Mouse (Mus musculus): ENCODE data around the gene Olfr1349.
A peak's percentile ranks its signal among the peaks of the same experiment; 100 is the strongest.
"Not testable (repeated sequence)": the region's sequence is repeated elsewhere in the genome, so short reads cannot be mapped to it uniquely, and the experiment has no call there.

The Olfr1349 gene

DNA sequence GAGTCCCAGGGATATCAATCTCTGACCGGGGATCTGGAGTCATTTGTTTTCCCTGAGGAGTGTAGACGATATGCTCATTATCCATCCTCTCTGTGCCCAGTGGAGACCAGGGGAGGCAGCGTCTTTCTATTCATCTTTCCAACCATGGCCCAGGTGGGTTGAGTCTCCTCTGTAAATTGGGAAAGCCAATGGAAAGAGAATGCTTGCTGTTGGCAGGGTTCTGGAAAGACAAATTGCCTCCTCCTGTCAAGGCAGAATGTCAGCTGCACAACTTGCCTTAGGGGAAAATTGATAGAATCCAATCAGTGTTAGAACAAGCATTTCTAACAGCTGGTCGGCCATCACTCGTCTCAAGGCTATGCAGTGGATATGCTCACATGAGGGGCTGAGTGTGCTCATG lies at the start of gene Olfr1349:
Olfr1349 (minus strand) TSS at position 101 of the 400 bp plus-strand sequence.
- DNase-seq = no peak

DNA sequence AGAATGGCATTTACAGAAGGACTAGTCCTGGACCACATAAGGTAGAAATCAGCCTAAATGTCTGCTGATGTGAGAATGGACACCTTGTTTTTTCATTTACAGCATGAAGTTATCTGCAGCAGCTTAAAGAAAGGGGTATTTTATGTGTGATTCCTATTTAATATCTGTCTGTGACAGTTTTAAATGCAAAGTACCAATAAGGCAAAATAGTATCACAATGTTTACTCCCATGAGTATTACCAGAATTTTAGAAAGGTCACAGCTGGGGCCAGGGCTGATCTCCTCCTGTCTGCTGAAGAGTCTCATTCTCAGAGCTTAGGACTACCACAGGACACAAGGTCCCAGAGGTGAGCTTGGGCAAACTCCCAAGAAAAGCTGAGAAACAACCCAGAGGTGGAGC lies 41.8 kb upstream of the Olfr1349 start, which contains the start of gene Olfr1350:
Olfr1350 (plus strand) TSS at position 301 of the 400 bp plus-strand sequence.
- DNase-seq = no peak

DNA sequence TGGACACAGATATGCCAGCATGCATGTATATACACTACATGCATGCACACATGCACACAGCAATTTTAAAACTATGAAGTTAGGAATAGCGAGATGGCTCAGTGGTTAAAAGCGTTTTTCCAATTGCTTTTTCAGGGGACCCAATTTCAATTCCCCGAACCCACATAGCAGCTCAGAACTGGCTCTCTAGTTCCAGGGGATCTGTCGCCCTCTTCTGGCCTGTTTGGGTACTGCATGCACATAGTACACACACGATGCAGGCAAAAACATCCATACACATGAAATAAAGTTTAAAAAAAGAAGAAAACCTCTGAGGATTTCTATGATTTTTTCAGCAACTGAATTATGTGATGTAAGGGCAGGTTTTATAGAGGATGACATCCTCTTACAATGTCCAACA lies 3.4 kb upstream of the Olfr1349 start:
- peak; percentile 1 to 7 for DNase-seq

DNA sequence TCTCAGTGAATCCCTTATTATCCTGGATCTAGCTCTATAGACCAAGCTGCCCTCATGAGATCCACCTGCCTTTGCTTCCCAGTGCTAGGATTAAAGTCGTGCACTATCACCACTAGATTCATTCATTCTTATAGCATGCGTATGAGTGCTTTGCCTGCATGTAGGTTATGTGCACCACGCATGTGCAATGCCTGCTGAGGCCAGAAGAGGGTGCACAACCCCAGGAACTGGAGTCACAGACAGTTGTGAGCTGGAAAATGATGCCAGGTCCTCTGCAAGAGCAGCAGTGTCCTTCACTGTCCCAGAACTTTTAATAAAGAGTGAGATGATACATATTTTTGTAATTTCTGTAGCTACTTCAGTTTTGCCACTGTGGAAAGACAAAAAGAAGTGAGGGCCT lies 2.3 kb upstream of the Olfr1349 start:
- DNase-seq = no peak

DNA sequence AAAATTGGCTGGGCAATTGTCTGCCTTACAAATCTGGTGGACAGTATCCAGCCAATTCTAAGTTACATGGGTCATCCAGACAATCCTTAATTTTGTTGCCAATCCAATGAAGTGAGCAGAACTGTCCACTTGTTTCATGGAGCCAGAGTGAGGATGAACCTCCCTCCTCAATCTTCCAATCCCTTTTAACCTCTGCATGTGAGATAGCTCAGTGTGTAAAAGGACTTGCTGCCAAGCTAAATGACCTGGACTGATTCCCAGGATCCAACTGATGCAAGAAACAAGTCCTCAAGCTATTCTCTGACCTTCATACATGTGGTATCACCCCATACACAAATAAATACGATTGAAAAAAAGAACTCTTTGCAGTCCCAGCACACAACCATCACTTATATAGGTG lies 1.1 kb downstream of the Olfr1349 start:
- DNase-seq = no peak

DNA sequence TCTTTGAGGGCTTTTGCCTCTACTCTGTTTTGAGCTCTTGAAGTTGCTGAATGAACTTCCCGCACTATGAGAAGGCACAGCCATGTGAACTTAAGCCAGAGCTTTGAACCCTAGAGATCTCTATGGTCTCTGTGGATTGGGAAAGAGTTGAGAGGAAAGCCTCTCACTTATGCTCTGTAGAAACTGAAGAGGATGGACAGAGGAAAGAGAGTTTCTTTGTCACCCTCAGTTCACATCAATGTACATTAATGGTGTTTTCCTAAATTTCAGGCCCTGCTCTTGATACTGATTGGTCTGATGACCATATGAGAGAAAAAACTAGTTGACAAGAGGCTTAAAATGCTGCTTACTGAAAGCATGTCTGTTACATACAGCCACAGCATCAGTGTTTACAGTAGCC lies 14.1 kb downstream of the Olfr1349 start, which contains the start of gene Olfr1348:
Olfr1348 (minus strand) TSS at position 101 of the 400 bp plus-strand sequence.
- no peak for DNase-seq

DNA sequence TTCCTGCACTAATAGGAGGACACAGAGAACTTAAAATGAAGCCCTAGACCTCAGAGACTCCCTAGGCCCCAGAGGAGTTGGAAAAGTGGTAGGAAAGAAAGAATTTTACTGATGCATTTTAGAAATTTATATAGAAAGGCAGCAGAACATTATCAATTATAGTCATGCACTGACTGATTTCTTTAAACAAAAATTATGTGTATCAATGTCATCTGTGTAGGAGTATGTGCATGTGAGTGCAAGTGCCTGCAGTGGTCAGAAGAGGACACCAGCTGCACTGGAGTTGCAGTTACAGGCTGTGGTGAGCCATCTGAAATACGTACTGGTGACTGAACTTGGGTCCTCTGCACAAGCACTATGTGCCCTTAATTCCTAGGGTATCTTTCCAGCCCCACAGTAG lies 23.1 kb downstream of the Olfr1349 start, which contains the start of gene Olfr1347:
Olfr1347 (minus strand) TSS at position 101 of the 400 bp plus-strand sequence.
- DNase-seq = no peak

DNA sequence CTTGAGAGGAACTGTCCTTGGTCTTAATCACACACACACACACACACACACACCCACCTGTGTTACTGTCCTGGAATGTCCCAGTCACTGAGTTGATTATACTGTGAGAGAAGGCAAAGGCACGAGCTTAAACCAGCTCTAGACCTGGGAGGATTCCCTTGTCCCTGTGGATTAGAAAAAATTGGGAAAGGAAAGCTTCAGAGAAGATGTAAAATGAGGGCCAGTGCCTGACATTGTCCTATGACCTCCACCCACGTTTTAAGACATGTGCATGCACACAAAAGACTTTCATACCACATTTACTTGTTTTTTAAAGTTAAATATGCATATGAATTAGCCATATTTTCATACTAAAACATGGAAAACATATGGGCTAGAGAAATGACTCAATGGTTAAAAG lies 35.9 kb downstream of the Olfr1349 start, which contains the start of gene Olfr5:
Olfr5 (minus strand) TSS at position 101 of the 400 bp plus-strand sequence.
- no peak for DNase-seq

DNA sequence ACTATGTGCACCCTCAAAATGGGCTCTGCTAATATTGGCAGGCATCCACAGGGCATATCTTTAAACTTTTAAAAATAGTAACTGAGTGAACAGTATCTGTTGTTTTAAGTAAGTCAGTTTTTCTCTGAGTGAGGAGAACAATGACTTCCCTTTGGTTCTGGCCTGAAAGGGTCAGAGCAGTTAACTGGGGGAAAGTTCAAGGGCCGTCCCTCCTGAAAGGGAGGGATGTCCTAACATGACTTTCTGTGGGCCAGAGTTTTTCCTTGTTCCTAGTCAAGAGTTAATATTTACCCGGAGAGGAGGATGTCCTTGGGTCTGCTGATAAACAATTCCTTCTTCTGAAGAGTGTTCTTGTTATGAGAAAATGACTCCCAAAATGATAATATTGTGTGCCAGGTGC lies 45.1 kb downstream of the Olfr1349 start:
- DNase-seq = not testable (repeated sequence)

DNA sequence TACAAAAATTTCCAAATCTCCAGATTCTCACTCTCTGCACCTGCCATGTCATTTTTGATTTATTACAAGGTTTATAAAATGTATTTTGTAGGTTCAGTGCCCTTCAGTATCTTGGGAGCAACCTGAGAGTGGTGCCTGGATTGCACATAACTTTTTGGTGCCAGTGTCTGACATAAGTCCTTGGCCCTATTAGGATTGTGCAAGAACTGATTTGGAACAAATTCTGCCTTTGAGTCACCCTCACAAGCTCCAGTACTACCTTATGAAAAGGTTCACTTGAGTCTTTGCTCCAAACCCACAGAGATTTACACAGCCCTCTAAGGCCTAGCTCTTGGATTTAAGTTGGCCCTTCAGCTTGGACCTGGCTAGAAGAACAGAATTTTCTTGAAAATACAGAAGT lies 55.8 kb downstream of the Olfr1349 start, which contains the start of gene Olfr1346:
Olfr1346 (plus strand) TSS at position 151 of the 400 bp plus-strand sequence.
- no peak for DNase-seq

Data from B cell, adult 2 months (primary cell).